Mouse (Mus musculus) neural tube, embryonic 13.5 days (tissue): ENCODE measurements around the gene Cd55. TPM values are rescaled to one million over a fixed set of nuclear protein-coding genes. Genes with fewer than 3 reads are reported as not detected.
"Not testable (repeated sequence)": the region's sequence is repeated elsewhere in the genome, so short reads cannot be mapped to it uniquely, and the experiment has no call there.

ENCODE experiments used
- ATAC-seq: fragments of 200-750 bp; cut with Nextera tagmentation; 2 replicates; pipeline ENCODE4 v1.8.0; 2017; ENCODE audit warnings: low read depth, mild to moderate bottlenecking, moderate TSS enrichment, moderate library complexity
- H3K27ac ChIP-seq: fragments of 300-500 bp; sonication (generic); replicated peaks from 2 replicates; pipeline ENCODE4 v1.5.1; 2015; ENCODE audit warnings: moderate library complexity, mild to moderate bottlenecking, inconsistent platforms
- H3K27me3 ChIP-seq: fragments of 300-500 bp; sonication (generic); 2 replicates; pipeline ENCODE4 v1.6.1; 2015; ENCODE audit warnings: mild to moderate bottlenecking, inconsistent platforms
- H3K36me3 ChIP-seq: fragments of 300-500 bp; sonication (generic); 2 replicates; pipeline ENCODE4 v1.6.1; 2015; ENCODE audit warnings: mild to moderate bottlenecking, inconsistent platforms
- H3K4me1 ChIP-seq: fragments of 300-500 bp; sonication (generic); replicated peaks from 2 replicates; pipeline ENCODE4 v1.6.1; 2015; ENCODE audit warnings: inconsistent platforms
- H3K4me2 ChIP-seq: fragments of 300-500 bp; sonication (generic); 2 replicates; pipeline ENCODE4 v1.6.1; 2015; ENCODE audit warnings: inconsistent platforms, mild to moderate bottlenecking, moderate library complexity
- H3K4me3 ChIP-seq: fragments of 300-500 bp; sonication (generic); 2 replicates; pipeline ENCODE4 v1.5.1; 2015; ENCODE audit warnings: mild to moderate bottlenecking, inconsistent platforms
- H3K9ac ChIP-seq: fragments of 300-500 bp; sonication (generic); 2 replicates; pipeline ENCODE4 v1.6.1; 2015; ENCODE audit warnings: moderate library complexity, mild to moderate bottlenecking, inconsistent platforms
- H3K9me3 ChIP-seq: fragments of 300-500 bp; sonication (generic); 2 replicates; pipeline ENCODE4 v1.6.1; 2016; ENCODE audit warnings: inconsistent platforms
- WGBS: fragments of 180-500 bp; shearing (Covaris S2); methylation state at CpG from one replicate; pipeline ENCODE4 v1.1.7; 2015; 5-methylcytosine and 5-hydroxymethylcytosine counted together
- polyA plus RNA-seq: library from polyadenylated mRNA; unstranded; fragments of >200 nt; fragmentation: Nextera tagmentation; extraction: Ambion mirVana; gene quantifications from 2 replicates; pipeline ENCODE4 v1.2.1, GENCODE M21; 2015

Cd55 gene
- polyA plus RNA-seq, 1 experiment from 2014 or later, result 10.8 TPM

DNA sequence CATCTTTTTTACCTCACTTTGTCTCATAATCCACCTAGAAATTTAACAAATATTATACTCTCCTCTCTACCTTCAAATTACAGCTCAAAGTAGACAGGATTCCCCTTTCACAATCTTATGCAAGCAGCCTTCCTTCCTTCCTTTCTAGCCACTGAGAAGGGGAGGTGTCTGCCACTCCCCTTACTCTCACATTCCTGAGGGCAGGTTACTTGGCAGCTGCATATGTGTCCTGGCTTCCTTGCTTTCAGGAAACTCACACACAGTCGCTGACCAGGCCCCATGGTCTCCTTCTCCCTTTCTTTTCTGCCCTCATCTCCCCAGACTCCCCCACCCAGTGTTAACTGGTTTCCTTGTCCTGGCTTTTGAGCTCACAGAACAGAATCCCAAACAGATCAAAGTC lies 11.7 kb upstream of the Cd55 start:
- Histone ChIP-seq H3K4me1 (no peaks in the 10 kb centered on the region), H3K27me3 (no peaks in the 10 kb centered on the region), H3K9me3 (no peaks in the 10 kb centered on the region), H3K9ac (no peak overlapping the region), H3K36me3 (no peaks in the 10 kb centered on the region), H3K4me3 (no peak overlapping the region), H3K4me2 (no peak overlapping the region), H3K27ac (no peak overlapping the region)
- no peak for ATAC-seq
- WGBS, result 50% methylated on average over 1 of the region's 1 CpGs

DNA sequence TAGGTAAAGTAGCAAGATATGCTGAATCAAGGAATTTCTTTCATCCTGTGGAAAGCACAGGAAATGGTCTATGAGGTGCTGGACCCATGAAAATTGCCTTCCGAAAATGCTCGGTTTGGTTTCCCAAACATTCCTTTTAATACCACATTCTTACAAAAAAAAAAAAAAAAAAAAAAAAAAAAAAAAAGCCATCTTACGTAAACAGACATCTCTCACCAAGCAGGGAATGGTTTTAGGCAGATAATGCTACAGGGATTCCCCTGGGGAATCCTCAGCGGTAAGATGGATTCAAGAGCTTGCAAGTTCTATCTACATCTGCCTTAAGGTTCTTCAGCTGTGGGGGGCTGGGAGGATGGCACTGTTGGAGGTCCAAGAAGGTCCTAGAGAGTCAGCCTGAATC lies 7.5 kb upstream of the Cd55 start:
- Histone ChIP-seq H3K9me3 (no peaks in the 10 kb centered on the region), H3K27me3 (no peaks in the 10 kb centered on the region), H3K9ac (no peak overlapping the region), H3K36me3 (no peaks in the 10 kb centered on the region), H3K27ac (no peak overlapping the region), H3K4me3 (no peak overlapping the region), H3K4me2 (no peak overlapping the region), H3K4me1 (no peaks in the 10 kb centered on the region)
- ATAC-seq, result no peak
- WGBS, result 83% methylated on average over 4 of the region's 4 CpGs

DNA sequence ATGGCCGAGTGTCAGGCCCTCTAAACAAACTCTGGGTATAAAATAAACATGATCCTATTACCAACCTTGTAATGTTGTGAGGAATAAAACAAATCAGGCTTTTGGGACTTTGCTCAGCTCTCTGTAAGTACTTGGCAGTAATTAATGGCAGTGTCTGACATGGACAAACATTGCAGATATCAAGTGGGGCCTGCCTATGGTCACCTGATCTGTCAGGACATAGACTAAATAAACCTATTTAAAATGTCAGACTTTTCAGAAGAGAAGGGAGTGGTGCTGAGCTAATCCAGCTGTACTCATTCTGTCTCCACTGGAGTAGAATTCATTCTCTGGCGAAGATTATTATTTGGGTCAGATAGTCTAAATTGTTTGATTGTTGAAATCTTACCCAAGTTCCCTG lies 4.9 kb upstream of the Cd55 start:
- Histone ChIP-seq H3K9ac (no peak overlapping the region), H3K27ac (no peak overlapping the region), H3K27me3 (no peaks in the 10 kb centered on the region), H3K4me1 (no peaks in the 10 kb centered on the region), H3K36me3 (no peaks in the 10 kb centered on the region), H3K4me3 (no peak overlapping the region), H3K9me3 (no peaks in the 10 kb centered on the region), H3K4me2 (no peak overlapping the region)
- WGBS, result 84% methylated on average over 2 of the region's 2 CpGs
- ATAC-seq, result no peak

DNA sequence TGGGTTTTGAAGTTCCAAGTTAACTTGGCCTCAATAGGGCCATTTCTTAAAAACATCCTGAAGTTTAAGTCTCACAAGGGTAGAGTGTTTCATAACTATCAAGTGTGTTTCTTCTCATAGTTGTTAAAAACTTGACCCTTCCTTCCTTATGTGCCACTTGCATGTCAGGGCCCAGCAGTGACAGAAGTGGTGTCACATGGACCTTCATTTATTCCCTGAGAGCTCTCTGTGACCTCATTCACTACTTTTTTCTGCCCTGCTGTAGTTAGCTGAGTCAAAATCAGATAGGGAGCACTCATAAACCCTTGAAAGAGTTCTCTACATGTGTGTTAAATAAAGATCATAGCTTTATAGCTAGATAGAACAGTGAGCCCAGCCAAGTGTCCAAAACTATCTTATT lies 1.6 kb upstream of the Cd55 start:
- H3K27me3 ChIP-seq, result no peaks in the 10 kb centered on the region
- no peak overlapping the region for H3K4me3 ChIP-seq
- no peaks in the 10 kb centered on the region for H3K9me3 ChIP-seq
- H3K4me1 ChIP-seq, result no peaks in the 10 kb centered on the region
- H3K4me2 ChIP-seq, result no peak overlapping the region
- no peak for ATAC-seq
- no peak overlapping the region for H3K27ac ChIP-seq
- H3K36me3 ChIP-seq, result no peaks in the 10 kb centered on the region
- H3K9ac ChIP-seq, result no peak overlapping the region

DNA sequence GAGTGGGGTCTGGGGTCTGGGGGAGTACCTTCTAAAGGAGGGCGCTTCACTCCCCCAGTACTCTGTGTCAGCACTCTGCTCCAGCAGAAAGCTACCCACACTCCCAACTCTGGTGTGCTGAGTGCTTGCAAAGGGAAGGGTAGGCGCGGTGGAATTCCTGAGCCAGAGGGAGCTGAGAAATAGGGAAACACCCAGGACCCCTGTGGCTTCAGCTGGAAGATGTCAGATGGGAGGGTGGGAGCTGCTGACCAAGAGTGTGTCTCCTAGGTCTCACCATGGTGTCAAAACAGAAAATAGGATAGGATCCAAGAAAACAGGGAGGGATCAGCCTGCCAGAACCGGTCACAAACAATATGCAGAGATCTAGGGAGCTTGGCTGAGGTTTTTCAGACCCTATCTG lies 323 bp upstream of the Cd55 start:
- Histone ChIP-seq H3K36me3 (no peaks in the 10 kb centered on the region), H3K27ac (peak overlapping the region; percentile 57), H3K9me3 (no peaks in the 10 kb centered on the region), H3K9ac (peak overlapping the region; percentile 72), H3K27me3 (no peaks in the 10 kb centered on the region), H3K4me3 (peak overlapping the region; percentile 57), H3K4me2 (peak overlapping the region; percentile 71), H3K4me1 (no peaks in the 10 kb centered on the region)
- ATAC-seq, result peak; percentile 92
- 8% methylated on average over 4 of the region's 4 CpGs for WGBS

DNA sequence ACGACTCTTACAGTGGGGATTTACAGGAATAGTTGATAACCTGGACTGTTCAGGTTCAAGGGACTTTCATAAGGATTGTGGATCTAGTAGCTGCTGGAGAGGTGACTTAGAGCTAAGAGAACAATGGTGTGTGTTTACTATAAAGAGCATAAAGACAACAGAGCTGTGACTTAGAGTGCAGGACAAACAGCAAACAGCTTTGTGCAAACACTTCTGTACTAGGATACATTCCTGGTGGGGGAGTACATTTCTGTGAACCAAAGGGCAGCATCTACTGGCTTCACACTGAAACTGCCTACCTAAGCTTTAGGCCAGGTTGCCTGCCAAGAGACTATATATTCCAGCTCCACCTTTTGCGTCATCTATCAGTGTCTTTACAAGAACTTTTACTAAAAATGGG lies 7.4 kb downstream of the Cd55 start:
- Histone ChIP-seq H3K27ac (no peak overlapping the region), H3K4me1 (no peaks in the 10 kb centered on the region), H3K27me3 (no peaks in the 10 kb centered on the region), H3K36me3 (no peaks in the 10 kb centered on the region), H3K9me3 (no peaks in the 10 kb centered on the region), H3K9ac (no peak overlapping the region), H3K4me2 (no peak overlapping the region), H3K4me3 (no peak overlapping the region)
- no peak for ATAC-seq
- 92% methylated on average over 2 of the region's 2 CpGs for WGBS

DNA sequence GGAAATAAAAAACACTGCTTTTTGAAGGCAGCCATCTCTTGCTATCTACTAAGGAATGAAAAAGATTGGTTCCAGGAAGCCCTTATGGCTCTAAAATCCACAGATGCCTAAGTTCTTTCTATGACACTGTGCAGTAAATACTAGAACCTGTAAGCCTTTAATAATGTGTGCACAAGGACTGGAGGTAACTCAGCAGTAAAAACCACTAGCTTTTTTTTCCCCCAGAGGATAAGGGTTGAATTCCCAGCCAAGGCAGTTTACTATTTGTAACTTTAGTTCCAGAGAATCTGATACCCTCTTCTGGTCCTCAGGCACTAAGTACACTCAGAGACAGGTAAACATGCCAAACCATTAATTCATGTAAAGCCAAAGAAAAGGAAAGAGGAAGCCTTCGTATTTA lies 19.6 kb downstream of the Cd55 start:
- not testable (repeated sequence) for H3K4me3 ChIP-seq, H3K36me3 ChIP-seq, H3K9me3 ChIP-seq, H3K4me1 ChIP-seq, H3K9ac ChIP-seq, H3K27ac ChIP-seq, H3K27me3 ChIP-seq, H3K4me2 ChIP-seq, ATAC-seq
- 88% methylated on average over 1 of the region's 1 CpGs for WGBS

- H3K36me3 ChIP-seq, result no peaks in the 10 kb centered on the region
- H3K4me1 ChIP-seq, result no peaks in the 10 kb centered on the region
- WGBS, result 81% methylated on average over 4 of the region's 4 CpGs
- H3K9ac ChIP-seq, result no peak overlapping the region
- no peaks in the 10 kb centered on the region for H3K27me3 ChIP-seq
- no peak for ATAC-seq
- no peak overlapping the region for H3K4me2 ChIP-seq
- H3K4me3 ChIP-seq, result no peak overlapping the region
- no peak overlapping the region for H3K27ac ChIP-seq
- H3K9me3 ChIP-seq, result peaks cover 3% of the 10 kb centered on the region; the same call in 1 of the 2 replicates
Measured at GRCm38 (mm10) chr1:130430920-130431319, 31.6 kb downstream of the Cd55 start.

GRCm38 (mm10) chr1:130428667-130429066 lies 33.9 kb downstream of the Cd55 start:
- H3K9me3 ChIP-seq, H3K4me1 ChIP-seq, H3K9ac ChIP-seq, H3K36me3 ChIP-seq, H3K27ac ChIP-seq, H3K4me3 ChIP-seq, H3K27me3 ChIP-seq, H3K4me2 ChIP-seq, ATAC-seq: not testable (repeated sequence)

DNA sequence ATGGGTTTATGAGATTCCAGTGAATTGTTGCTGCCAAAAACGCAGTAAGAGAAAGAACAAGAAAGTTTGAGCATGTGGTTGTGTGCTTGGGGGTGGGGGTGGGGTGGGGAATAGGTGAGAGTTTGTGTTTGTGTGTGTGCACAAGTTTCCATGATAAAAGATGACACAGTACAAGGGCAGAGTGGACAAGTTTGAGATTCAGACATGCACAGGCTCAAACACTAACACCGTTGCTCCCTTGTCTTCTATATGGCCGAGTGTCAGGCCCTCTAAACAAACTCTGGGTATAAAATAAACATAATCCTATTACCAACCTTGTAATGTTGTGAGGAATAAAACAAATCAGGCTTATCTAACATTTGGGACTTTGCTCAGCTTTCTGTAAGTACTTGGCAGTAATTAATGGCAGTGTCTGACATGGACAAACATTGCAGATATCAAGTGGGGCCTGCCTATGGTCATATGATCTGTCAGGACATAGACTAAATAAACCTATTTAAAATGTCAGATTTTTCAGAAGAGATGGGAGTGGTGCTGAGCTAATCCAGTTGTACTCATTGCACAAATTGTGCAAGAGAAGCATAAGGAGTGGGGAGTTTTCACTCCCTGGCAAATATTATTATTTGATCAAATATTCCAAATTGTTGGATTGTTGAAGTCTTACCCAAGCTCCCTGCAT lies 35.2 kb downstream of the Cd55 start:
- not testable (repeated sequence) for H3K9ac ChIP-seq, H3K36me3 ChIP-seq, H3K4me1 ChIP-seq, H3K4me2 ChIP-seq, H3K27me3 ChIP-seq, H3K27ac ChIP-seq, H3K9me3 ChIP-seq, H3K4me3 ChIP-seq, ATAC-seq
- WGBS, result 81% methylated on average over 3 of the region's 3 CpGs

GRCm38 (mm10) chr1:130422664-130423111 lies 39.9 kb downstream of the Cd55 start, which contains the start of gene Cd55b:
Cd55b (minus strand) TSS chr1:130423009.
- WGBS, result 62% methylated on average over 18 of the region's 18 CpGs
- Histone ChIP-seq H3K27ac (no peak within 1 kb of the TSS), H3K4me1 (no peaks in the 10 kb centered on the region), H3K9ac (no peak within 1 kb of the TSS), H3K27me3 (no peaks in the 10 kb centered on the region), H3K4me3 (no peak within 1 kb of the TSS), H3K36me3 (no peaks in the 10 kb centered on the region), H3K9me3 (no peaks in the 10 kb centered on the region), H3K4me2 (no peak within 1 kb of the TSS)
- ATAC-seq, result no peak

GRCm38 (mm10) chr1:130422033-130422432 lies 40.5 kb downstream of the Cd55 start:
- not testable (repeated sequence) for H3K27ac ChIP-seq, ATAC-seq, H3K36me3 ChIP-seq, H3K9ac ChIP-seq, H3K4me1 ChIP-seq, H3K4me3 ChIP-seq, H3K27me3 ChIP-seq, H3K9me3 ChIP-seq, H3K4me2 ChIP-seq
- no CpG with 5 or more reads among the region's 6 CpGs for WGBS

DNA sequence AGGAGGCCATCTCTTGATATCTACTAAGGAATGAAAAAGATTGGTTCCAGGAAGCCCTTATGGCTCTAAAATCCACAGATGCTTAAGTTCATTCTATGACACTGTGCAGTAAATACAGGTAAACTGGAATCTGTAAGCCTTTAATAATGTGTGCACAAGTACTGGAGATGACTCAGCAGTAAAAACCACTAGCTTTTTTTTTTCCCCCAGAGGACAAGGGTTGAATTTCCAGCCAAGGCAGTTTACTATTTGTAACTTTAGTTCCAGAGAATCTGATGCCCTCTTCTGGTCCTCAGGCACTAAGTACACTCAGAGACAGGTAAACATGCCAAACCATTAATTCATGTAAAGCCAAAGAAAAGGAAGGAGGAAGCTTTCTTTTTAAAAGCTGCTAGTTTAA lies 65.4 kb downstream of the Cd55 start:
- not testable (repeated sequence) for ATAC-seq

More for the DNA sequence above, 65.4 kb downstream of the Cd55 start:
- not testable (repeated sequence) for H3K27me3 ChIP-seq, H3K27ac ChIP-seq, H3K36me3 ChIP-seq, H3K4me1 ChIP-seq, H3K4me3 ChIP-seq, H3K4me2 ChIP-seq, H3K9ac ChIP-seq, H3K9me3 ChIP-seq
